In the genomic region with DNA sequence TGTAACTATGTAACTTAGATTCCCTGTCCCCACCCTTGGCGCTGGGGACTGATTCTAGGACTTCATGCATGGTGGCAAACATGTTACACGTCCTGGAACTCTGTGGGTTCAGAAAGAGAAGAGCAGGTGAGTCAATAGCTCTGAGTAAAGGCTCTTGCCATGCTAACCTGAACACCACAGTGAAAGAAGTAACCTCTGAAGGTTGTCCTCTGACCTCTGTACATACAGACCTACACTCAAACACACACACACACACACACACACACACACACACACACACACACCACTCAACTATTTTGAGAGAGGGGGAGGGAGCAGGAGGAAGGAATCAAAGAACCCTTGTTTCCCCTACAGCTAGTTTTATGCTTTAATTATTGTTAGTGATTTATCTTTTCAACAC, we compare ENCODE assay signal across 22 mouse cellular contexts. TPM values are rescaled to one million over a fixed set of nuclear protein-coding genes. Genes with fewer than 3 reads are reported as not detected.
"Had no signal": no experiment of that assay in that cellular context is flagged by ENCODE, and none has a peak within 500 bp of the region (broad histone marks: within the 10 kb centered on the region; RNA-seq: fewer than 3 reads in every experiment).

No protein-coding gene starts in this region.

- H3K27ac ChIP-seq: intestine, embryonic 15.5 days; limb, embryonic 10.5 days; limb, embryonic 13.5 days; lung, embryonic 15.5 days; midbrain, embryonic 10.5 days; midbrain, embryonic 13.5 days; neural tube, embryonic 13.5 days; stomach, embryonic 15.5 days had no signal

- DNase-seq: kidney, adult 11 months; kidney, adult 9 months; kidney, postnatal 10 days; kidney, postnatal 4 days; lung, postnatal 10 days; lung, postnatal 36 days; retina, postnatal 1 day; right cerebral cortex, postnatal 25 days; spleen, adult 18-20 months; thymus, postnatal 25 days had no signal

- H3K9ac ChIP-seq: intestine, embryonic 15.5 days; limb, embryonic 13.5 days; lung, embryonic 15.5 days; midbrain, embryonic 13.5 days; neural tube, embryonic 13.5 days; stomach, embryonic 15.5 days had no signal

- ATAC-seq: midbrain, embryonic 13.5 days; midbrain, embryonic 16.5 days had no signal

- H3K36me3 ChIP-seq: intestine, embryonic 15.5 days; lung, embryonic 15.5 days; midbrain, embryonic 10.5 days; midbrain, embryonic 13.5 days; neural tube, embryonic 13.5 days; stomach, embryonic 15.5 days had no signal

- H3K4me3 ChIP-seq: intestine, embryonic 15.5 days; limb, embryonic 10.5 days; limb, embryonic 13.5 days; lung, embryonic 15.5 days; megakaryocyte, embryonic 14.5 days; midbrain, embryonic 10.5 days; midbrain, embryonic 13.5 days; myocyte; neural tube, embryonic 13.5 days; stomach, embryonic 15.5 days had no signal

- H3K27me3 ChIP-seq: intestine, embryonic 15.5 days; limb, embryonic 13.5 days; lung, embryonic 15.5 days; midbrain, embryonic 13.5 days; neural tube, embryonic 13.5 days; stomach, embryonic 15.5 days had no signal

- H3K4me1 ChIP-seq: intestine, embryonic 15.5 days; limb, embryonic 10.5 days; limb, embryonic 13.5 days; midbrain, embryonic 10.5 days; midbrain, embryonic 13.5 days; neural tube, embryonic 13.5 days; stomach, embryonic 15.5 days had no signal

- H3K4me2 ChIP-seq: intestine, embryonic 15.5 days; limb, embryonic 13.5 days; lung, embryonic 15.5 days; midbrain, embryonic 13.5 days; neural tube, embryonic 13.5 days; stomach, embryonic 15.5 days had no signal

- H3K9me3 ChIP-seq: intestine, embryonic 15.5 days; limb, embryonic 10.5 days; limb, embryonic 13.5 days; lung, embryonic 15.5 days; megakaryocyte, embryonic 14.5 days; midbrain, embryonic 10.5 days; midbrain, embryonic 13.5 days; neural tube, embryonic 13.5 days; stomach, embryonic 15.5 days had no signal

RNA-seq across cellular contexts. Expression of gene Six4, which starts 19.1 kb away (rescaled TPM):
- polyA plus RNA-seq: liver, adult 2 months had no signal

RNA-seq across cellular contexts. Expression of gene Six1, which starts 40.5 kb away (rescaled TPM):
- polyA plus RNA-seq: liver, adult 2 months had no signal
